Mouse (Mus musculus) cerebellum, adult 18-20 months (tissue): Measurements from ENCODE around the gene Baz2a.
"Not testable (repeated sequence)": the region's sequence is repeated elsewhere in the genome, so short reads cannot be mapped to it uniquely, and the experiment has no call there.

Experiments used
- DNase-seq, 2 experiments: peaks; one replicate each; pipeline ENCODE4 v3.0.0; 2021

Baz2a gene

DNA sequence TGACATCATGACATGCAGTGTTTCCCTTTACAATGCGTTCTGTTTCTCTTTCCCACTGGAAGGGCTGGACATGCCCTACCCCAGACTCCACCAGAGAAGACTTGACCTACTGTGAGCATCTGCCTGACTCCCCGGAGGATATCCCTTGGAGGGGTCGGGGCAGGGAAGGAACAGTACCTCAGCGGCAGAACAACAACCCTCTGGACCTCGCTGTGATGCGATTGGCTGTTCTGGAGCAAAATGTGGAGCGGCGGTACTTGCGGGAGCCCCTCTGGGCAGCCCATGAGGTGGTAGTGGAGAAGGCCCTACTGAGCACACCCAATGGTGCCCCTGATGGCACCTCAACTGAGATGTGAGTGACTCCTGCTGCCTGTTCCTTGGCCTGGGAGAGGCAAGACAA is 33.5 kb downstream of the Baz2a start:
- no peak for DNase-seq

DNA sequence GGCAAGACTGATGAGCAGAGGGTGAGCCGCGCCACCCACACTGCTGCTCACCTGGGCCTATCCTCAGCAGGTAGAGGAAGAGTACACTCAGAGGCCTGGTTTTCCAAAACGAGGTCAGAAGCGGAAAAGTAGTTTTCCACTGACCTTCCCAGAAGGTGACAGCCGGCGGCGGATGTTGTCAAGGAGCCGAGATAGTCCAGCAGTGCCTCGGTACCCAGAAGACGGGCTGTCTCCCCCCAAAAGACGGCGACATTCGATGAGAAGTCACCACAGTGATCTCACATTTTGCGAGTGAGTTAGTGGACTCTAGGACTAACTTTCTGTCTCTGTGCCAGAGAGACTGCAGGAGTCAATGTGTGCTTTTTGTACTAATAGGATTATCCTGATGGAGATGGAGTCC is 34.6 kb downstream of the Baz2a start:
- no peak for DNase-seq

DNA sequence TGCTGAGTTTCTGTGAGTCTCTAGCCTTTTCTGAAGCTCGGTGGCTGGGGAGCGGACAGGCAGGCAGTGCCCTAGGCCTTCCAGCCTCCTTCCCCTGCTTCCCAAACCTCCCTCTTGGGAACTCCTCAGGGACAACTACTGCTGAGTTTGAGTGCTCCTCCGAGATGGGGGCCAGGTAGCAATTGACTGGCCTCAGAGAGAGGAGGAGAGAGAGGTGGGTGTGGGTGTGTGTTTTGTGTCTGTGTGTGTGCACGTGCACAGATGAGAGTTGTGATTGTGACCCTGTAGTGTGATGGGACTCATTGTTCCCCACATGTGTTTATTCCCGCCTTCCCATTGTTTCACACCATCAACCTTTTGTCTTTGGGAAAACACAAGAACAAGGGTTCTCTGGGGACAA is 36.1 kb downstream of the Baz2a start:
- no peak for DNase-seq

DNA sequence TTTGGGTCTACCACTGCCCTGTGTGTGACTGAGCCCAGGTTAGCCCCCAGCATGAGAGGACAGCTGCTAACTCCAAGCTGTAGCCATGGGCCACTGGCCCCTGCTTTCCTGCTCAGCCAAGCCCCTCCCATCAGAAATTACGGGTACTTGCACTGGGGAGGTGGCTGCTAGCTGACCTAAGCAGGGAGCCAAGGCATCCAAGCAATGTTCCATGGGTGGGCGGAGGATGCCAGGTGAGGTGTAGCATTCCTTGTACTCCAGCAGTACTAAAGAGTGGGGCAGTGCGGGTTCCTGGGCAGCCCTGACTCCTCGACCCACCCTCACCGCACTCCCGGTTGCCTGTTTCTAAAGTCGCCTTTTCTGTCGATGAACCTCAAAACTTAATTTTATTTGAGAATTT is 36.8 kb downstream of the Baz2a start:
- no peak for DNase-seq

DNA sequence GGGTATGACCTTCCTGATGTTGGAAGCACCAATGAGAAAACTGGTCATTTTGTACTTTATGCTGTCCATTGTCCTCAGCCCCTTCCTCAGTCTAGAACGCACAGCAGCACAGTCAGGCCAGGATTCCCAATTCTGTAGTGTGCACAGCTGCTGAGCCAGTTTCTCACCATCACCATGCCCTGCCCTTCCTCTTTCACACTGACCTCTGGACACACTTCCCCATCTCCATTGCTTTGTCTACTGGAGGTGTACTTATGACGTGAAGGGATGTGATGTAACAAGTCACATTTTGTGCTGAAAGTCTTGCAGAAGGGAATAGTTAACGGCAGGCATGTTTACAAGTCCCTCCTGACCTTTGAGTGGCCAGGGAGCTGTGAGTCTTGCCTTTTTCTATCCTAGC is 39.9 kb downstream of the Baz2a start:
- DNase-seq, result no peak

DNA sequence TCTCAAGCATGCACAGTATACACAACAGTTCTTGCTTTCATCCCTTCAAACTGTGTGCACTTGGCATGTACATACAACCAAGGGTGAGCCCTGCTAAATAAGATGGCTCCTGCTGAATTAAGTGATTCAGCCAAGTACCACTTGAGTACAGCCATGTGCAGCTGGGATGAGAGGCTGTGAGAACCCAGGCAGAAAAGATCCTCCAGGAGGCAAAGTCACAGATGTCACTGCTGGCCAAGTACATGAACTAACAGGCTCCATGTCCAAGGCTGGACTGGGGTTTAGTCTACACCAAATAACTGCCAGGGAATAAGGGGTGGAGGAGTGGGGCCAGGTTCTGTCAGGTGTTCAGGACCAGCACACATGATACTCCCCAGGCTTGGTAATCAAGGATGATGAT is 40.4 kb downstream of the Baz2a start:
- DNase-seq, result no peak

DNA sequence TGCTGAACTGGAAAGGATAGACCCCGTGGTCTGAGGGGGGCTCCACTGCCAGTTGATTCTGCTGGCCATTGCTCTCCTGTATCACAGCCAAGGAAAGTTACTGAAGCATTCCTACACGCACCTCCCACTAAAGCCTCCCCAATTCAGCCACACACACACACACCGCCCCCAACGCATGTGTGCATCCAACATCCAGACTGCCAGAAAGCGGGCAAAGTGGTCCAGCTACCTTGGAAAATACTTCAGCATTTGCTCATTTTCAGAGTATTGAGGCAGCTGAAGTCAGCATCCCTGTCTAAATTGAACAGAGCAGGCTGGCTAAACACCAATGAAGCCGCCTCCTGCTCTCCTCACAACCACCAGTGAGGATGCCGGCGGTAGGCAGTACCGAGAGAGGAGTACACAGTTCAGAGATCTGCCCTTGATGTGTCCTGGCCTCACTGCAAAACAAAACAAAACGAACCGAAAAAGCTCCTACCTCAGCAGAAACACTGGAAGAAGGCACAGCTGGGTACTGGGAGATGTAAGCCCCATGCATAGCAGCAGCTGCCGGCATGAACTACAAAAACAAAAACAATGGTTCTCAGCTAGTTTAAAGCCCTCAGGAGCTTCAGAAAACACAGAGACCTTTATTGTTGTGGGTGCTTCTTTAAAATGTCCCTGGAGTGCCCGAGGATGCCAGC is 42.4 kb downstream of the Baz2a start:
- DNase-seq, result no peak

DNA sequence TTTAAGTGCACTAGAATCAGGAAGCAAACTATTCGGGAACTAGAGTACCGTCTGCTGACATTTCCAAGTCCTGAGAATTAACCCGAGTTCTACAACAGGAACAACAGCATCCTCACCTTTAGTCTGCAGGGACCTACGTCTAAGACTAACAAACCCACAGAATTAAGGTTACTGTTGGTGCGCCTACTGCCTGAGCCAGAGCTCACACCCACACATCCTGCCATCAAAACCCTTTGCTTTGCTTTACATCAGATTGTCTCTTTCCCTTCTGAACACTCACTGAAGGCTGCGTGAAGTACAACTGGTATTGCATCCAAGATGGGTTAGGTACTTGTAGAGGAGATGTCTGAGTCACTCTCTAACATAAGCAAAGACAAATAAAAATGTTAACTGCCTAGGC is 44.0 kb downstream of the Baz2a start:
- DNase-seq, result no peak

DNA sequence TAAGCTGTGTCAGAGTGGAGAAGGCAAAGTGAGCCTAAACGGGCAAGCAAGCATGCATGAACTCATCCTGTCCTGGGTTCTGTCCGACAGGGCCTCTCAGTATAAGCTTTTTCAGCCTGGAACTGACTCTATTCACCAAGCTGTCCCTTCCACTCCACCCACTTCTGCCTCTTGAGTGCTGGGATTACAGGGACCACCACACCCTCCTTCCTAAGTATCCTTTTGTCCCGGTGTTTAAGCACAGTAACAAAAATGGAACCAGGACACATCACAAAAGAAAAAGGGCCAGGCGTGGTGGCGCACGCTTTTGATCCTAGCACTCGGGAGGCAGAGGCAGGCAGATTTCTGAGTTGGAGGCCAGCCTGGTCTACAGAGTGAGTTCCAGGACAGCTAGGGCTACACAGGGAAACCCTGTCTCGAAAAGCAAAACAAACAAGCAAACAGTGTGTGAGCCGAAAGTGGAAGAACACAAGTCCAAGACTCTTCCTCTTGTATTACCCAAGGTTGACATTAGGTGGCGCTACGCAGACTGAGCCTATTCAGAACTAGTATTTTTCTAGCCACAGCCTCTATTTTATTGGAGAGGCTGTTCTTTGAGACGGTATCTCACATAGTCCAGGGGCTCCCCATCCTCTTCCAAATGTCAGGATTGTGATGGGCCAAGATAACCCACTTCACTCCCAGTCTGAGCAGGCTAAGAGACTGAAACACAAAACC is 49.0 kb downstream of the Baz2a start:
- peak; percentile 62 to 72 for DNase-seq

DNA sequence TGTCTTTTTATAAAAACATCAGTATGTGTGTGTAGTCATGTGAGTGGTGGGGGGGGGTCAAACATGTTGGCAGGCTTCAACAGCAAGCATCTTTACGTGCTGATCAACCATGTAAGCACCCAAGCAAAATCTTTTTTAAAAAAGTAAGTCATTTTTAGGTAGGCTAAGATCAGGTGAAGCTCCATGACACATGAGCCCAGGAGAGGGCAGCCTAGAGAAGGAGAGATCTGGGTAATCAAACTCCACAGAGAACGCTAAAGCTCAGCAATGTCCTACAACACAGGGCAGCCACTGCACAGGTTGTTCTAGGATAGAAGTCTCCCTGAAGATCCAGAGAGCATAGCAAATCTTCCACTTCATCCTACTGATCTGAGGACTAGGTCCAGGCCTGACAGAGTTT is 50.8 kb downstream of the Baz2a start:
- DNase-seq, result peak in 1 of 2 experiments; percentile 18

DNA sequence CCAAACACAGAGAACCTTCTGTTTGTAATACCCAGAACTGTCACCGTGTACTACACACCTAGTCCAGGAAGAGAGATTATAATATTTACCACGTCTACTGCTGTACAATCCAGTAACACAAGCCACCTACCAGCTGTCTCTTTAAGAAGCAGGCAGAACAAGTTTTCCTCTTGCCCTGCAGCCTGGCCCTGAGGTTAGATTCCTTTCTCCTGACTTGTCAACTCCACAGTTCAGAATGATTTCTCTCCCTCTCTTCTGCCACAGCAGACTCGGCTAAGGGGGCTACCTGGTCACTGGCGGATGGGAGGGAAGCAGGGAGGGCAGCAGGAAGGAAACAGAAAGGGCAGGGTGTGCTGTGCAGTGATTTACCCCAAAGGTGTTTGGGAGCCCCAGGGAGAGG is 52.3 kb downstream of the Baz2a start:
- no peak for DNase-seq

DNA sequence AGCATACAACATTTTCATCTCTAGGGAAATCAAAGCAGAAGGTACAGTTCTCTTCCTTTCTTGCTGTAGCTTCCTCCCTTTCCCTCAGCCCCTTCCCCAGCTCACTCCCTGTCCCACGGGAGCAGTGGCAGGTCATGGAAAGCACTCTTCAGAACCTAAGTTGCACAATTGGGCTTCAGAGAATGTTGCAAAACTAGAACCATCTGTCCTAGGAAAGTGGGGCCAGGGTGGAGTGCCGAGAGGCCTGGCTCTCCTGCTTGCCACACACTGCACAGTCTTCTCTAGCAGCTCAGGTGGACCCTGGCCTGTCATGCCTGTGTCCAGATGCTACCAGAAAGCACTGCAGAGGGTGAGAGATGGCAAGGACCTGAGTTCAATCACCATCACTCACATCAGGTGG is 53.6 kb downstream of the Baz2a start:
- DNase-seq, result no peak

DNA sequence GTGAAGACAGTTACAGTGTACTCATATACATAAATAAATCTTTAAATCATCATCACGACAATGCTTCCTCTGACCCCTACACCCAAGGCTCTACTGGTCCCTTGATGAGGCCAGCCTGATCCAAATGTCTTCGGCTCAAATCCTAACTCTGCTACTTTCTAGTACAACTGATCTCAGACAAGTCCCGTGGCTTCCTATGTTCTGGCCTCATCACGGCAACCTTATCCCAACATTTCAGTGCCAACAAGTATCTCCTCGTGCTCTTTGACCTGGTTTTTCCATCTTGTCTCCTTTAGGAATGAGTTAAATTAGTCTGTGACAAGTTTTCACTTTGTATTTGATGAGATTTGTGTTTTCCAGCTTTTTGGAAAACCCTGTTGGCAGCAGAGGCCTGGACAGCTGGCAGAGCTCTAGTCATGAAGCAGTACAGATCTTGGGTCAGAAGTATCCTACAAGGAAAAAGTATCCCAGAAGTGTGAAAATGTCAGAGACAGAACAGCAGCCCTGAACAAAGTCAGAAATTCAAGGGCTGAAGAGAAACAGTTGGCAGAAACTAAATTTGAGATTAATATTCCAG is 57.5 kb downstream of the Baz2a start:
- no peak for DNase-seq

DNA sequence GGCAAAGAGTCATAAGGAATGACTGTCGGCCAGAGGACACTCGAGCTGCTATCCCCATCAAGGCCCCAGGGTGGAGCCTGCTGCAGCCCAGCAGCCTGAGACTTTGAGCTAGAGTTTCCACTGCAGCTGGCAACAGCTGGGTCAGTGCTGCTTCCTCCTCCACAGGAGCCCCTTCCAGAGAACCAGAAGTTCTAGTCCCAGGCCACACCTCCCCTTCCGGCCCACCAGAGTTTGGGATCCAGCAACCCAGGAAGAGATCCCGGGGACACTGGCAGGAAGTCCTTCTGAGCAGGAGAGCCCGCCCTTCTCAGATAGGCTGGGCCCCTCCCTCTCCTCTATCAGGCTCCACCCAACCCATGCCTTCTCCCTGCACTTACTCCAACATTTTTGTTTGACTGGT is 58.2 kb downstream of the Baz2a start:
- no peak for DNase-seq

DNA sequence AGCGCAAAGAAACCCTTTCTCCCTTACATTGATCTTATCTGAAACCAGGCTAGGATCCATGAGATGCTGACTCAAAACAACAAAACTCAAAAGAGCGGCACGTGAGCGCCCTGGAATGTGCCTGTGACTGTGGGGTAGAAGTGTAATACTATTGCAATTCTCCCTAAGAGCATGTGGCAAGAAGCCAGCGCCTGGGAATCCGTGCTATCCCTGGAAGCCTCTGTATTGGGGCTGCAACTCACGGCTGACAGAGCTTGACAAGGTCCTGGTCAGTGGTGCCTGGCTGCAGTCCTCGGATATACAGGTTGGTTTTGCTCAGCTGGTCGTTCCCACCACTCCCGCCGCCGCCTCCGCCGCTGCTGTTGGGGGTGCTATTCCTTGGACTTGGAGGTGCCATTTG is 59.6 kb downstream of the Baz2a start:
- no peak for DNase-seq

DNA sequence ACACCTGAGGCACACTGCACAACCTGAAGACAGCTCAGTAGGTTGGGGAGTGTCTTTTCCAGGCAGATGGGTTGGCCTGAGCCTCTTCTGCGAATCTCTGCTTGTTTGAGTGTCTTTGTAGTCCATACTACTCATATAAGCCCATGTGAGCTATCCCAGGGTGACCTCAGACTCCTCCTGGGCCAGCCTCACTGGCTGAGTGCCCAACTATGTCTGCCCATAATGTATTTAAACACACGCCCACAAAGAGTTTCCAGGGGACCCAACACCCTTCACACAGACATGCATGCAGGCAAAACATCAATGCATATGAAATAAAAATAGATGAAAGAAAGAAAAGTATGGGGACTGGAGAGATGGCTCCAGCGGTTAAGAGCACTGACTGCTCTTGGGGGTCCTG is 62.6 kb downstream of the Baz2a start:
- DNase-seq, result no peak

DNA sequence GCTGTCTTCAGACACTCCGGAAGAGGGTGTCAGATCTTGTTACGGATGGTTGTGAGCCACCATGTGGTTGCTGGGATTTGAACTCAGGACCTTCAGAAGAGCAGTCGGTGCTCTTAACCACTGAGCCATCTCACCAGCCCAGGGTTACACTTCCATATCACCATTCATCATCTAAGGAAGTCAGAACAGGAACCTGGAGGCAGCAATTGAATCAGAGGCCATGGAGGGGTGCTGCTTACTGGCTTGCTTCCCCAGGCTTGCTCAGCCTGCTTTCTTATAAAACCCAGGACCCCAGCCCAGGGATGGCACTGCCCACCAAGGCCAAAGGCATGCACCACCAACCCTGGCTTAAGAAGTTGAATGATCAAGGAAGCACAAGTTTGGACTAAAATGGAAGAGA is 74.3 kb downstream of the Baz2a start:
- DNase-seq, result not testable (repeated sequence)

DNA sequence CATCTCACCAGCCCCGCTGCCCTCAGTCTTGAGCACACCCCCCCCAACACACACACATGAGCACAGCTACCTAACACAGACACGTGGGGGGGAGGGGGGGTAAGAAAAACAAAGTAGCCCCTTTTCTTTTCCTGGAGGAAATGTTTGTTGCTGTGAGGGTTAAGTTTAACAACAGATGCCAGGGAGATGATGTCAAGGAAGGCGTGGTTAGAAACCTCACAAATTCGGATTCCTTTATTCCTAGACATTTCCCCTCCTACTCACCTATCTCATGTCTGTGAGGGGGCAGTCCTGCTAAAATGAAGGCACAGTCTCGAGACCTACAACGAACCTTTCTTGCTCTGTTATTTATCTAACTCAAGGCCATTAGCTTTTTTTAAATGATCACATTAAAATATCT is 75.7 kb downstream of the Baz2a start:
- DNase-seq, result no peak

DNA sequence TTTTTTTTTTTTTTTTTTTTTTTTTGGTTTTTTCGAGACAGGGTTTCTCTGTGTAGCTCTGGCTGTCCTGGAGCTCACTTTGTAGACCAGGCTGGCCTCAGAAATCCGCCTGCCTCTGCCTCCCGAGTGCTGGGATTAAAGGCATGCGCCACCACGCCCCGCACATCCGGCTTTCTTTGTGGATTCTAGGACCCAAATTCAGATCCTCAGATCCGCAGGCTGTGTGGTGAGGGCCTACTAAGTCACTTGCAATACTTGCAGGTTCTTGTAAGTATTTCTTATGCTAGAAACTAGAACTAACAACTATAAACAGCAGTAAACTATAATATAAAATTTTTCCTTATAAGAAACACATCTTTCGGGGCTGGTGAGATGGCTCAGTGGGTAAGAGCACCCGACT is 80.0 kb downstream of the Baz2a start:
- DNase-seq, result not testable (repeated sequence)

DNA sequence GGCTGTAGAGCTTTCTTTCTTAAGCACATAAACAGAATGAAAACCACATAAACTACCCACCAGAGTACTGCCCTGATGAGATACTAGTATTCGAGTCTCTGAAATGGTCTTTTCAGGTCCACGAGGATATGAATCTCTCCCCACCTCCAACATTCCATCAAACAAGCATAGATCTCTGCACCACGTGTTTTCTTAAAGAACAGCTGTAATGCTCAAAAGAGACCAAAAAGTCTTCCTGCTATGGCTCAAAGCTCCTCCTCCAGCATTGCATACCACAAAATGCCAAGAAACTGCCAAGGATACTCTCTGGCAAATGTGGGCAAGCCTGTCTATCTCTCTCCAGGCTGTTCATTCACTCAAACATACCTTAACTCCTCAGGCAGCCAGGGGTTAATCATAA is 83.9 kb downstream of the Baz2a start:
- no peak for DNase-seq

DNA sequence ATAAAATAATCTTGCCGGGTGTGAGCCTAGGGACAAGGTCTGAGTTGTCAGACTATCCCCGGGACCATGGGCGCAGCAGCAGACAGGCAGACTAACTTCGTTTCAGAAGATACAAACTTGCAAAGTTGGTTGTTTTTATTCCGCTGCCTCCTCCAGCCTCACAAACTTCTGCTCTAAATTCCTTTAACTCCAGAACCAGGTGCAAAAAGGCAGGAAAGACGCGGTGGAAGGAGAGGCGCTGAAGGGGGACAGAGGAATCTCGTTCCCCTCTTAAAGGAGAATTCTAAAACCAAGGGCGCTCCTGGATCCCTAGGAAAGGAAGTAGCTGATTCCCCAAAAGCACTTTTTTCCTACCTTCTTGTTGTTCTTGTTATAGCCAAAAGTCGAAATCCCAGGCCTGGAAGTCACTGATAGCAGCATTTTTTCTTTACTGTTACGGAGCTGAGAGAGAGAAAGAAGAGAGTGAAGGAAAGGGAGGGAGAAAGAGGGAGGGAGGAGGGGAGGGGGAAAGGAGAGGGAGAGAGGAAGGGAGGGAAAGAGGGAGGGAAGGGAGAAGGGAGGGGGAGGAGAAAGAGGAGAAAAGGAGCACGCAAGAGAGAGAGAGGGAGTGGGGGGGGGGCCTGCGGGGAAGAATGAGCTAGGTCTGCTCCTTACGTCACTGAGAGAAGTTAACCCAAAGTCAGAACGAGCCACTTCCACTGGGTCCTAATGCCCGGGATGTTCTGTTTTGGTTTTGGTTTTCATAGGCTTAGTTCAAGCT is 84.8 kb downstream of the Baz2a start:
- DNase-seq, result peak; percentile 75 to 85

DNA sequence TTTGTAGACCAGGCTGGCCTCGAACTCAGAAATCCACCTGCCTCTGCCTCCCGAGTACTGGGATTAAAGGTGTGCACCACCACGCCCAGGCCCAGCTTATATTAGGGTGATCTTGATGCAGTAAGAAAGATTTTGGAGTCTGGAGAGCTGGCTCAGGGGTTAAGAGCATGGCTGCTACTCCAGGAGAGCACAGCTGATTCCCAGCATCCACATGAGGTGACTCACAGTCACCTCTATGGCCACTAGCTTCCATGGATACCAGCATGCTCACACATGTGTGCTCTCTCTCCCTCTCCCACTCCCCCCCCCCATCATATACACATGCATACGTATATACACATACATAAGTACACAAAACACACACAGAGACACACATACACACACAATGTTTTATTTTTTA is 85.9 kb downstream of the Baz2a start:
- no peak for DNase-seq
